Mouse (Mus musculus) midbrain, embryonic 14.5 days (tissue): ENCODE measurements around the gene Myh14. TPM values are rescaled to one million over a fixed set of nuclear protein-coding genes. Genes with fewer than 3 reads are reported as not detected.

Experiments used
- ATAC-seq: fragments of 200-750 bp; cut with Nextera tagmentation; 2 replicates; pipeline ENCODE4 v1.8.0; 2017; ENCODE audit warnings: moderate number of reproducible peaks, moderate library complexity; ENCODE audit not compliant: low FRiP score, low TSS enrichment
- DNase-seq: peaks from one replicate; pipeline ENCODE4 v3.0.0-alpha.2; 2015
- H3K27ac ChIP-seq: fragments of 300-500 bp; sonication (generic); replicated peaks from 2 replicates; pipeline ENCODE4 v1.5.1; 2014; ENCODE audit warnings: mild to moderate bottlenecking, low read depth, low read length, moderate library complexity
- H3K27me3 ChIP-seq: fragments of 300-500 bp; sonication (generic); 2 replicates; pipeline ENCODE4 v1.6.1; 2014; ENCODE audit warnings: low read length, control low read depth, mixed read lengths; ENCODE audit not compliant: control insufficient read depth, insufficient read depth
- H3K36me3 ChIP-seq: fragments of 300-500 bp; sonication (generic); 2 replicates; pipeline ENCODE4 v1.6.1; 2014; ENCODE audit warnings: low read length, control low read depth; ENCODE audit not compliant: control insufficient read depth, insufficient read depth
- H3K4me1 ChIP-seq: fragments of 300-500 bp; sonication (generic); 2 replicates; pipeline ENCODE4 v1.6.1; 2014; ENCODE audit warnings: mild to moderate bottlenecking, antibody characterized with exemption, low read length, control low read depth; ENCODE audit not compliant: control insufficient read depth, insufficient read depth
- H3K4me2 ChIP-seq: fragments of 300-500 bp; sonication (generic); 2 replicates; pipeline ENCODE4 v1.6.1; 2014; ENCODE audit warnings: mild to moderate bottlenecking, low read length, moderate library complexity
- H3K4me3 ChIP-seq: fragments of 300-500 bp; sonication (generic); replicated peaks from 2 replicates; pipeline ENCODE4 v1.5.1; 2014; ENCODE audit warnings: low read depth, low read length
- H3K9ac ChIP-seq: fragments of 300-500 bp; sonication (generic); replicated peaks from 2 replicates; pipeline ENCODE4 v1.6.1; 2014; ENCODE audit warnings: mild to moderate bottlenecking, low read length, moderate library complexity
- H3K9me3 ChIP-seq: fragments of 300-500 bp; sonication (generic); 2 replicates; pipeline ENCODE4 v1.6.1; 2016; ENCODE audit warnings: low read length, control low read depth, mixed read lengths; ENCODE audit not compliant: control insufficient read depth
- WGBS: fragments of 180-500 bp; shearing (Covaris S2); extraction: QIAGEN DNeasy Blood & Tissue Kit; methylation state at CpG from one replicate; pipeline ENCODE4 v1.1.7; 2014; 5-methylcytosine and 5-hydroxymethylcytosine counted together
- polyA plus RNA-seq: library from polyadenylated mRNA; unstranded; fragments of >200 nt; fragmentation: Nextera tagmentation; extraction: Ambion mirVana; gene quantifications from 2 replicates; pipeline ENCODE4 v1.2.1, GENCODE M21; 2014

Myh14 gene
- polyA plus RNA-seq, 1 experiment from 2014 or later, result 2.7 TPM

DNA sequence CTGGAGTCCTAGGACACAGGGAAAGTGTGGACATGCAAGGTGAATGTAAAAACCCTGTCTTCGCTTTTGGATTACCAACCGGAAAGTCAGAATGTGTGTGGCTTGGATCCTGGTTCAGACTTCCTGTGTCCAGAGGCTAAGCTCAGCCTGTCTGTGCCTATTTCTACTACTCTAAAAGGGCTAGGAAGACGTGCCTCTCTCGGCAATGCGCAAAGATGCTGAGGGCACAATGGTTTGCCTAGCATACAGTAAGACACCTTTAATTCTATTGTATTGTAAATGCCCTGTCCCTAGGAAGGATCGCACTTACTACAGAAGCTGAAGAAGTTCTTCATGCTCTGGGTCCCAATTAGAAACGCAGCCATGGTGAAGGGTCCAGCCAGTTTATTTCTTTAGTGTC, 65.2 kb downstream of the Myh14 start:
- H3K27me3 ChIP-seq, result peaks cover 42% of the 10 kb centered on the region
- peak; percentile 2 for DNase-seq

DNA sequence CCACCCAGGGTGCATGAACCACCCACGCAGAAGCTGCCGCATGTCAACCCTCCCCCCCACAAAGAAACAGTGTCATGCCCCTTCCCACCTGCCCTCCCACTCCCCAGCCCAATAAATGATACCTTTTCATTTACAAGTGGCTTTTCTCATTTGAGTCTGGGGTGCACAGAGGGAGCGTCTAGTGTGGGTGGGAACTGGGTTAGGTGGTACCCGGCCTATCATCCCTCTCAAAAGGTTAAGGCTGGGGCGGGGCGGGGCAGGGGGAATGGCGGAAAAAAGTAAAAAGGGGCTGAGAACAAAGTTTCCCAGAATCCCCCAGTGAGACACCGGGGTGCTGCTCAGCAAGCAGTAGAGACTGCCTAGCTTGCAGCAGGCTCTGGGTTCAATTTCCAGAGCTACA, 66.0 kb downstream of the Myh14 start:
- H3K4me3 ChIP-seq, result no peak overlapping the region; the same call in 1 of the 2 replicates
- no peak overlapping the region for H3K27ac ChIP-seq
- WGBS, result under 1% methylated on average over 8 of the region's 8 CpGs
- DNase-seq (no peak), ATAC-seq (no peak)
- peaks cover 42% of the 10 kb centered on the region for H3K27me3 ChIP-seq
- no peaks in the 10 kb centered on the region for H3K36me3 ChIP-seq
- peak overlapping the region; percentile 49 for H3K4me2 ChIP-seq
- H3K9ac ChIP-seq, result no peak overlapping the region
- H3K4me1 ChIP-seq, result peaks cover 20% of the 10 kb centered on the region
- H3K9me3 ChIP-seq, result no peaks in the 10 kb centered on the region

More for the DNA sequence above, 65.2 kb downstream of the Myh14 start:
- Histone ChIP-seq H3K9ac (no peak overlapping the region), H3K4me2 (no peak overlapping the region), H3K9me3 (no peaks in the 10 kb centered on the region), H3K36me3 (no peaks in the 10 kb centered on the region), H3K27ac (no peak overlapping the region), H3K4me3 (no peak overlapping the region), H3K4me1 (peaks cover 20% of the 10 kb centered on the region)
- WGBS, result 28% methylated on average over 7 of the region's 7 CpGs
- no peak for ATAC-seq

DNA sequence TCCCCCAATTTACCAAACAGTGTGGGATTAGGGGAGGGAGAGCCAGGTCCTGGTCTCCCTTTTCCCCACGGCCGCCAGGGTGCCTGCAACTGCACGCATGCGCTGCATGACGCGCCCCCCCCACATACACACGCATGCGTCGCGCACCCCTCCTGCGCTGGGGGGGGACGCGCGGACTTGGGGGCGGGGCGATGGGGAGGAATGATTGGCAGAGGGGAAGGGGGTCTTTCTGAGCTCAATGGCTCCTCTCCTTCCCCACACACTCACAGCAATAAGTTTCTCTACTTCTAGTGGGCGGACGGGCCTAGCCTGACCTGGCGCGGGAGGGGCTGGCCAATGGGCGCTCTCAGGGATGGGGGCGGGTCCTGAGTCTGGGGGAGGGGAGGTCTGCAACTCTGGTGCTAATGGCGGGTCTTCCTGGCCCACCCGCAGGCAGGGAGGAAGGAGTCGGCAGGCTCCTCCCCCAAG, 66.5 kb downstream of the Myh14 start:
- peaks cover 20% of the 10 kb centered on the region for H3K4me1 ChIP-seq
- H3K36me3 ChIP-seq, result no peaks in the 10 kb centered on the region
- H3K27me3 ChIP-seq, result peaks cover 42% of the 10 kb centered on the region
- WGBS, result under 1% methylated on average over 22 of the region's 25 CpGs
- H3K9ac ChIP-seq, result no peak overlapping the region
- DNase-seq, result peak; percentile 79
- no peak overlapping the region for H3K27ac ChIP-seq
- peak overlapping the region; percentile 49 for H3K4me2 ChIP-seq
- peak overlapping the region; percentile 19 for H3K4me3 ChIP-seq
- H3K9me3 ChIP-seq, result no peaks in the 10 kb centered on the region
- ATAC-seq, result peak; percentile 59

DNA sequence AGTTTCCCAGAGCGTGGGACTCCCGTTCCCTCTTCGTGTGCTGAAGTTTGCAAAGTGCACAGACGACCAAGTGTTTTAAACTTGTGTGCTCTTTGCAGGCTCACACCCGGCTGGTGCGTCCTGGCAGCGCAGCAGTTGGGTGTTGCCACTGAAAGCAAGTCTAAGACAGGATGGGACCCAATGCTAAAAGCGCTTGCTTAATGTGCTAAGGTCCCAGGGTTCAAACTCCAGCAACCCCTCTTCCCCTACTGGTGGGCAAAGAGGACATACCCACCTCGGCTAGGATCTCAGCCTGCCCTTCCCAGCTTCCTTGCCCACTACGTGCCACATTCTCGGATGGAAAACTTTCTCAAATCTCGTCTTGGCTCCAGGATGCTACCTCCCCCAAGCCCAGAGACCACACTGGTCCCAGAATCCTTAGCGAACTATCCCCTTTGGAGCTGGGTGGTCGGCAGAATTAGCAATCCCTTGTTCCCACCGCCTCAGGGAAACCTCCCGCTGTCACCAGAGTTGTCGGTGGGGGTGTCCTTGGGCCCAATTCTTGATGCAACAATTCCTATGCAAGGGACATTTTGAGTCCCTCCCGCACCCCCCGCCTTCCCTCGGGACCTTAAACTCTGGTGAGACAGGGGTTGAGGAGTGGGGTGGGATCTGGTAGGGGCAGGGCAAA, 67.3 kb downstream of the Myh14 start:
- DNase-seq (peak; percentile 15), ATAC-seq (no peak)
- H3K4me1 ChIP-seq, result peaks cover 20% of the 10 kb centered on the region
- H3K9me3 ChIP-seq, result no peaks in the 10 kb centered on the region
- H3K27ac ChIP-seq, result no peak overlapping the region
- no peak overlapping the region for H3K4me3 ChIP-seq
- peak overlapping the region; percentile 49 for H3K4me2 ChIP-seq
- H3K9ac ChIP-seq, result no peak overlapping the region
- H3K27me3 ChIP-seq, result peaks cover 42% of the 10 kb centered on the region
- WGBS, result 2% methylated on average over 20 of the region's 20 CpGs
- H3K36me3 ChIP-seq, result no peaks in the 10 kb centered on the region

DNA sequence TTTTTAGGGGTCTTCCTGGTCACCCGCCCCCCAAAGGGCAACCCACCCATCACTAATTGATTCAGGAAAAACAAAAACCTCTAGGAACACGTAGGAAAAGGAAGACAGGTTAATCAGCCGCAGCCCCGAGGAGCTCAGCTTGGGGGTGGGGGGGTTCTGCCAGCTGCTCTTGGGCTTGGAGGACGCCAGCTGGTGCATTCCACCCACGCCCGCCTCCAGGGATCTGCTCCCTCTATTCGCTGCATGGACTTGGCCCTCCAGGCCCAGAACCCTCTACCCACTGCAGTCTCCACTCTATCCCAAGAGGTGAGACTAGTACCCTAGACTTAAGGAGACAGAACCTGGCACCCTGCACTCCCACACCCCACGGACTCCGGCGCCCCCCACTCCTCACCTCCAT, 68.2 kb downstream of the Myh14 start:
- ATAC-seq (no peak), DNase-seq (peak; percentile 50)
- Histone ChIP-seq H3K9me3 (no peaks in the 10 kb centered on the region), H3K4me1 (peaks cover 20% of the 10 kb centered on the region), H3K27me3 (peaks cover 42% of the 10 kb centered on the region), H3K4me2 (no peak overlapping the region), H3K27ac (no peak overlapping the region), H3K4me3 (no peak overlapping the region), H3K36me3 (no peaks in the 10 kb centered on the region), H3K9ac (no peak overlapping the region; the same call in 1 of the 2 replicates)
- WGBS, result 7% methylated on average over 11 of the region's 11 CpGs

DNA sequence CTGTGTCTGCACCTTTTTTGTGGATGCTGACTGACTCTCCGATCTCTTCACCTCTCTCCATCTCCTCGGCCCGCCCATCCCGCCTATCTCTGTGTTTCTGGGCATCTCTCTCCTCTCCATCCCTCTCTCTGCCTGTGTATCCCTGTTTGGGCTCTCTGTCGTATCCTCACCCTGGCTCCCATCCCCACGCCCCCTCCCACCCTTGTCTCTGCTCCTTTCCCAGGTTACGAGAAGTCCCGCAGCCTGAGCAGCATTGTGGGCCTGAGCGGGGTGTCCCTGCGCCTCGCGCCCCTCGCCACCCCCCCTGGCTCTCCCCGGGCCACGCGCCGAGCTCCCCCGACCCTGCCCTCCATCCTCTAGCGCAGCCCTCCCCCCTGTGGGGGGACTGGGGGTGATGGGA, 69.0 kb downstream of the Myh14 start:
- no peak overlapping the region for H3K4me2 ChIP-seq
- H3K36me3 ChIP-seq, result no peaks in the 10 kb centered on the region
- peaks cover 20% of the 10 kb centered on the region for H3K4me1 ChIP-seq
- 0 out of 2 replicates have a peak overlapping the region, but pooled peaks have one; percentile 32 for H3K9ac ChIP-seq
- 16% methylated on average over 19 of the region's 19 CpGs for WGBS
- DNase-seq (no peak), ATAC-seq (no peak)
- no peak overlapping the region for H3K27ac ChIP-seq
- H3K9me3 ChIP-seq, result no peaks in the 10 kb centered on the region
- H3K27me3 ChIP-seq, result peaks cover 36% of the 10 kb centered on the region
- H3K4me3 ChIP-seq, result no peak overlapping the region

DNA sequence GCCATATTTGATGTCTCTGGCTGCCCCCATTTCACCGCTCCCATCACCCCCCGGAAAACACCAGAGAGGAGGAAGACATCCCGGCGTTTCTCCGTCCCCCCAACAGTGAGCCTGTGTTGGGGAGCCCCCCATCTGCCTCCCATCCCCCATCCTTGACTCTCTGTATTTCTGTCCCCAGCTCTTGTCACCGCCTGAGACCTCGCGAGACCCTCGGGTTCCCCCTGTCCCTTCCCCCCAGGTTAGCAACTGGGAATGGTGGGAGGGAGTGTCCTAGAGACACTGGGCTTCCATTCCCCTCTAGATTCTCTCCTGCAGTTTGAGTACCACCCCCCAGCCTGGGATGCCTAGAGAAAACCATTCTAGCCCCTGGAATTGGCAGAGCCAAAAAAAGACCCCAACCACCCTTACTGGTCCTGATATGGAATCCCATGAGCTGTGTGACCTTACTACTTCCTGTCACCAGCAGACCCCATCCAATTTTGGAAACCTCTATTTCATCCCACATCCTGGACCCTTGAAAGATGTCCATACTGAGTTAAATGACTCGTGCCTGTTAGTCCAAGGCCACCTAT, 69.9 kb downstream of the Myh14 start:
- no peak overlapping the region for H3K27ac ChIP-seq
- no peak overlapping the region for H3K9ac ChIP-seq
- H3K4me3 ChIP-seq, result no peak overlapping the region
- peaks cover 3% of the 10 kb centered on the region; the same call in 1 of the 2 replicates for H3K36me3 ChIP-seq
- no peak for ATAC-seq
- H3K27me3 ChIP-seq, result peaks cover 27% of the 10 kb centered on the region
- no peak for DNase-seq
- no peaks in the 10 kb centered on the region for H3K9me3 ChIP-seq
- H3K4me1 ChIP-seq, result peaks cover 20% of the 10 kb centered on the region
- H3K4me2 ChIP-seq, result no peak overlapping the region
- 85% methylated on average over 10 of the region's 10 CpGs for WGBS

DNA sequence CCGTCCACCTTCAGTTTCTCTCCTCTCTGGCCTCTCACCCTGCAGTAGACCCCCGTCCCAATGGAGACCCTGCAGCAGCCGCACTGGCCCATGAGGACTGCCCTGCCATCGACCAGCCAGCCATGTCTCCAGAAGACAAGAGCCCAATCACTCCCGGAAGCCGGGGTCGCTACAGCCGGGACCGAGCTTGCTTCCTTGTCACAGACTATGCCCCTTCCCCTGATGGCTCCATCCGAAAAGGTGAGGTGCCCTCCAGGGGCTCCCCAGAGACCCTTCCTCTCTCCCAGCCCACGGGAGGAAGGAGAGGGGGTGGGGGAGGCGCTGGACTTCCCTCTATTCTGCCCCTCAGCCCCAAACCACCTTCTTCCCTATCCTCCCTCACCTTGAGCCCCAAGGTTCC, 72.3 kb downstream of the Myh14 start:
- no peak for ATAC-seq

DNA sequence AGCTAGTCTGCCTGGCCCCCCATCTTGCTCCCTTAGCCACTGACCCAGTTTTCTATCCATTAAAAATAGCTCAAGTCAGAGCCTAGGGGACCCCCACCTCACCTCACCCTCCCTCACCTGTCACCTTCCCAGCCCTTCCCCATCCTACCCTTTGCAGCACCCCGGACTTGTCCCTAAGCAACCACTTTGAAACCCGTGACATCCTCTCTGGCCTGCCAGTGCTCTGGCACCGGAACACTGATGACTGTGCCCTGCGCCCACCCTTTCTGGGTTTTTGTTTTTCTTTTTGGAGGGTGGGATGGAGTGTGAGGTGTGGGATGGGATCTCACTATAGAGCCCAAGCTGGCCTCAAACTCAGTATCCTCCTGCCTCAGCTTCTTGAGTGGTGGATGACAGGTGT, 73.0 kb downstream of the Myh14 start:
- H3K27me3 ChIP-seq, result peaks cover 13% of the 10 kb centered on the region
- H3K4me3 ChIP-seq, result no peak overlapping the region
- no peak overlapping the region for H3K9ac ChIP-seq
- H3K27ac ChIP-seq, result no peak overlapping the region
- no peak for DNase-seq
- no peak overlapping the region for H3K4me2 ChIP-seq
- peaks cover 4% of the 10 kb centered on the region; the same call in 1 of the 2 replicates for H3K36me3 ChIP-seq
- H3K9me3 ChIP-seq, result no peaks in the 10 kb centered on the region
- peaks cover 25% of the 10 kb centered on the region for H3K4me1 ChIP-seq
- WGBS, result 93% methylated on average over 4 of the region's 4 CpGs
- no peak for ATAC-seq

More for the DNA sequence above, 72.3 kb downstream of the Myh14 start:
- Histone ChIP-seq H3K4me1 (peaks cover 18% of the 10 kb centered on the region), H3K4me2 (no peak overlapping the region), H3K4me3 (no peak overlapping the region), H3K27ac (no peak overlapping the region), H3K9me3 (no peaks in the 10 kb centered on the region), H3K36me3 (peaks cover 4% of the 10 kb centered on the region; the same call in 1 of the 2 replicates), H3K9ac (no peak overlapping the region), H3K27me3 (peaks cover 11% of the 10 kb centered on the region)
- no peak for DNase-seq
- WGBS, result 80% methylated on average over 11 of the region's 12 CpGs
